Mouse (Mus musculus): ENCODE data around the gene Tlx2. TPM values are rescaled to one million over a fixed set of nuclear protein-coding genes. Genes with fewer than 3 reads are reported as not detected.

Gene Tlx2
- 0.13 TPM in 1 of 2 replicates, not detected in the other for polyA plus RNA-seq (2014; fragmentation: Nextera tagmentation; extraction: Ambion mirVana)

- H3K4me3 ChIP-seq (ENCODE audit: low read depth, low read length) = peak within 1 kb of the TSS; percentile 27
- 1% methylated on average over 10 of the region's 10 CpGs for WGBS
- H3K9me3 ChIP-seq (ENCODE audit: control insufficient read depth, low read length) = no peaks in the 10 kb centered on the region
- H3K36me3 ChIP-seq (ENCODE audit: control insufficient read depth, insufficient read depth, low read length) = no peaks in the 10 kb centered on the region
- peak within 1 kb of the TSS; percentile 39 for H3K4me2 ChIP-seq (ENCODE audit: low read depth, severe bottlenecking)
- H3K27ac ChIP-seq (replicated peaks; ENCODE audit: low read depth, low read length) = no peak within 1 kb of the TSS
- ATAC-seq (ENCODE audit: insufficient number of reproducible peaks, low FRiP score, low TSS enrichment, low read depth) (no peak), DNase-seq (ENCODE audit: low spot score) (no peak)
- H3K27me3 ChIP-seq (ENCODE audit: control insufficient read depth, insufficient read depth, low read length) = peaks cover 93% of the 10 kb centered on the region
- H3K9ac ChIP-seq (ENCODE audit: low read length) = no peak within 1 kb of the TSS
- peaks cover 19% of the 10 kb centered on the region for H3K4me1 ChIP-seq (ENCODE audit: control insufficient read depth, insufficient read depth, low read length)
Observed at GRCm38 (mm10) chr6:83070247-83070310, at the start of gene Tlx2. Gene Tlx2 (minus strand): TSS chr6:83070293.

- no peak for ATAC-seq (ENCODE audit: insufficient number of reproducible peaks, low FRiP score, low TSS enrichment, low read depth)
- DNase-seq (ENCODE audit: low spot score) = no peak
- Histone ChIP-seq H3K4me3 (ENCODE audit: low read depth, low read length) (peak overlapping the region; percentile 87; the same call in 1 of the 2 replicates), H3K27me3 (ENCODE audit: control insufficient read depth, insufficient read depth, low read length) (no peaks in the 10 kb centered on the region), H3K4me2 (ENCODE audit: low read depth, severe bottlenecking) (peak overlapping the region; percentile 84), H3K27ac (replicated peaks; ENCODE audit: low read depth, low read length) (no peak overlapping the region), H3K36me3 (ENCODE audit: control insufficient read depth, insufficient read depth, low read length) (peaks cover 13% of the 10 kb centered on the region), H3K9ac (ENCODE audit: low read length) (peak overlapping the region; percentile 23; the same call in 1 of the 2 replicates), H3K9me3 (ENCODE audit: control insufficient read depth, low read length) (no peaks in the 10 kb centered on the region), H3K4me1 (ENCODE audit: control insufficient read depth, insufficient read depth, low read length) (peaks cover 29% of the 10 kb centered on the region)
- WGBS = 88% methylated on average over 7 of the region's 7 CpGs
Observed at GRCm38 (mm10) chr6:83119734-83120051, 49.6 kb upstream of the Tlx2 start.

- DNase-seq (ENCODE audit: low spot score) (no peak), ATAC-seq (ENCODE audit: insufficient number of reproducible peaks, low FRiP score, low TSS enrichment, low read depth) (no peak)
- Histone ChIP-seq H3K9me3 (ENCODE audit: control insufficient read depth, low read length) (no peaks in the 10 kb centered on the region), H3K27ac (replicated peaks; ENCODE audit: low read depth, low read length) (no peak overlapping the region), H3K36me3 (ENCODE audit: control insufficient read depth, insufficient read depth, low read length) (peaks cover 13% of the 10 kb centered on the region), H3K4me3 (ENCODE audit: low read depth, low read length) (no peak overlapping the region), H3K4me1 (ENCODE audit: control insufficient read depth, insufficient read depth, low read length) (peaks cover 25% of the 10 kb centered on the region), H3K9ac (ENCODE audit: low read length) (no peak overlapping the region), H3K4me2 (ENCODE audit: low read depth, severe bottlenecking) (peak overlapping the region; percentile 84), H3K27me3 (ENCODE audit: control insufficient read depth, insufficient read depth, low read length) (no peaks in the 10 kb centered on the region)
- WGBS = 87% methylated on average over 14 of the region's 14 CpGs
Observed at GRCm38 (mm10) chr6:83118825-83119733, 49.0 kb upstream of the Tlx2 start.

- Histone ChIP-seq H3K27me3 (ENCODE audit: control insufficient read depth, insufficient read depth, low read length) (no peaks in the 10 kb centered on the region), H3K4me3 (ENCODE audit: low read depth, low read length) (no peak overlapping the region), H3K36me3 (ENCODE audit: control insufficient read depth, insufficient read depth, low read length) (peaks cover 13% of the 10 kb centered on the region), H3K4me1 (ENCODE audit: control insufficient read depth, insufficient read depth, low read length) (peaks cover 22% of the 10 kb centered on the region), H3K4me2 (ENCODE audit: low read depth, severe bottlenecking) (no peak overlapping the region), H3K9ac (ENCODE audit: low read length) (no peak overlapping the region), H3K27ac (replicated peaks; ENCODE audit: low read depth, low read length) (no peak overlapping the region), H3K9me3 (ENCODE audit: control insufficient read depth, low read length) (no peaks in the 10 kb centered on the region)
- DNase-seq (ENCODE audit: low spot score) (no peak), ATAC-seq (ENCODE audit: insufficient number of reproducible peaks, low FRiP score, low TSS enrichment, low read depth) (no peak)
- 87% methylated on average over 11 of the region's 11 CpGs for WGBS
Observed at GRCm38 (mm10) chr6:83118369-83118768, 48.3 kb upstream of the Tlx2 start.

GRCm38 (mm10) chr6:83117616-83118015 is 47.5 kb upstream of the Tlx2 start:
- Histone ChIP-seq H3K9me3 (ENCODE audit: control insufficient read depth, low read length) (no peaks in the 10 kb centered on the region), H3K27ac (replicated peaks; ENCODE audit: low read depth, low read length) (no peak overlapping the region), H3K36me3 (ENCODE audit: control insufficient read depth, insufficient read depth, low read length) (peaks cover 13% of the 10 kb centered on the region), H3K4me2 (ENCODE audit: low read depth, severe bottlenecking) (no peak overlapping the region), H3K4me3 (ENCODE audit: low read depth, low read length) (no peak overlapping the region), H3K9ac (ENCODE audit: low read length) (0 out of 2 replicates have a peak overlapping the region, but pooled peaks have one; percentile 3), H3K27me3 (ENCODE audit: control insufficient read depth, insufficient read depth, low read length) (no peaks in the 10 kb centered on the region), H3K4me1 (ENCODE audit: control insufficient read depth, insufficient read depth, low read length) (peaks cover 15% of the 10 kb centered on the region)
- ATAC-seq (ENCODE audit: insufficient number of reproducible peaks, low FRiP score, low TSS enrichment, low read depth) (no peak), DNase-seq (ENCODE audit: low spot score) (no peak)
- WGBS = 92% methylated on average over 13 of the region's 13 CpGs

- DNase-seq (ENCODE audit: low spot score) (no peak), ATAC-seq (ENCODE audit: insufficient number of reproducible peaks, low FRiP score, low TSS enrichment, low read depth) (no peak)
- Histone ChIP-seq H3K9me3 (ENCODE audit: control insufficient read depth, low read length) (no peaks in the 10 kb centered on the region), H3K4me3 (ENCODE audit: low read depth, low read length) (no peak overlapping the region), H3K27me3 (ENCODE audit: control insufficient read depth, insufficient read depth, low read length) (no peaks in the 10 kb centered on the region), H3K9ac (ENCODE audit: low read length) (no peak overlapping the region), H3K36me3 (ENCODE audit: control insufficient read depth, insufficient read depth, low read length) (peaks cover 13% of the 10 kb centered on the region), H3K27ac (replicated peaks; ENCODE audit: low read depth, low read length) (no peak overlapping the region), H3K4me1 (ENCODE audit: control insufficient read depth, insufficient read depth, low read length) (peaks cover 14% of the 10 kb centered on the region; the same call in 1 of the 2 replicates), H3K4me2 (ENCODE audit: low read depth, severe bottlenecking) (no peak overlapping the region)
- 90% methylated on average over 4 of the region's 4 CpGs for WGBS
Observed at GRCm38 (mm10) chr6:83117165-83117438, 47.0 kb upstream of the Tlx2 start.

GRCm38 (mm10) chr6:83116373-83117164 is 46.5 kb upstream of the Tlx2 start:
- H3K4me3 ChIP-seq (ENCODE audit: low read depth, low read length) = peak overlapping the region; percentile 86
- H3K9me3 ChIP-seq (ENCODE audit: control insufficient read depth, low read length) = no peaks in the 10 kb centered on the region
- H3K27ac ChIP-seq (replicated peaks; ENCODE audit: low read depth, low read length) = no peak overlapping the region
- peaks cover 13% of the 10 kb centered on the region for H3K36me3 ChIP-seq (ENCODE audit: control insufficient read depth, insufficient read depth, low read length)
- H3K9ac ChIP-seq (ENCODE audit: low read length) = peak overlapping the region; percentile 80; the same call in 1 of the 2 replicates
- H3K27me3 ChIP-seq (ENCODE audit: control insufficient read depth, insufficient read depth, low read length) = no peaks in the 10 kb centered on the region
- ATAC-seq (ENCODE audit: insufficient number of reproducible peaks, low FRiP score, low TSS enrichment, low read depth) (no peak), DNase-seq (ENCODE audit: low spot score) (no peak)
- peak overlapping the region; percentile 89 for H3K4me2 ChIP-seq (ENCODE audit: low read depth, severe bottlenecking)
- WGBS = 86% methylated on average over 11 of the region's 11 CpGs
- H3K4me1 ChIP-seq (ENCODE audit: control insufficient read depth, insufficient read depth, low read length) = peaks cover 14% of the 10 kb centered on the region; the same call in 1 of the 2 replicates

GRCm38 (mm10) chr6:83115682-83116372 is 45.7 kb upstream of the Tlx2 start:
- H3K4me2 ChIP-seq (ENCODE audit: low read depth, severe bottlenecking) = peak overlapping the region; percentile 89

More at GRCm38 (mm10) chr6:83115682-83116372, 45.7 kb upstream of the Tlx2 start:
- H3K9ac ChIP-seq (ENCODE audit: low read length) = peak overlapping the region; percentile 80
- H3K4me1 ChIP-seq (ENCODE audit: control insufficient read depth, insufficient read depth, low read length) = peaks cover 14% of the 10 kb centered on the region; the same call in 1 of the 2 replicates
- peak; percentile 27; the same call in 1 of the 2 replicates for ATAC-seq (ENCODE audit: insufficient number of reproducible peaks, low FRiP score, low TSS enrichment, low read depth)
- no peaks in the 10 kb centered on the region for H3K27me3 ChIP-seq (ENCODE audit: control insufficient read depth, insufficient read depth, low read length)
- H3K36me3 ChIP-seq (ENCODE audit: control insufficient read depth, insufficient read depth, low read length) = peaks cover 13% of the 10 kb centered on the region
- H3K9me3 ChIP-seq (ENCODE audit: control insufficient read depth, low read length) = no peaks in the 10 kb centered on the region
- DNase-seq (ENCODE audit: low spot score) = no peak
- peak overlapping the region; percentile 70 for H3K27ac ChIP-seq (replicated peaks; ENCODE audit: low read depth, low read length)
- peak overlapping the region; percentile 86 for H3K4me3 ChIP-seq (ENCODE audit: low read depth, low read length)
- 2% methylated on average over 39 of the region's 48 CpGs for WGBS
